Mouse (Mus musculus) forebrain, postnatal 0 days (tissue): Measurements from ENCODE around the gene Gpr141. TPM values are rescaled to one million over a fixed set of nuclear protein-coding genes. Genes with fewer than 3 reads are reported as not detected.
"Not testable (repeated sequence)": the region's sequence is repeated elsewhere in the genome, so short reads cannot be mapped to it uniquely, and the experiment has no call there.

Source experiments
- ATAC-seq: fragments of 200-750 bp; cut with Nextera tagmentation; 2 replicates; pipeline ENCODE4 v1.8.0; 2017; ENCODE audit warnings: mild to moderate bottlenecking, moderate library complexity
- DNase-seq: peaks from one replicate; pipeline ENCODE4 v3.0.0-alpha.2; 2015
- H3K27ac ChIP-seq: fragments of 300-500 bp; sonication (generic); 2 replicates; pipeline ENCODE4 v1.5.1; 2014; ENCODE audit warnings: low read depth, mild to moderate bottlenecking, antibody characterized with exemption, low read length, moderate library complexity, mixed read lengths
- H3K27me3 ChIP-seq: fragments of 300-500 bp; sonication (generic); 2 replicates; pipeline ENCODE4 v1.6.1; 2014; ENCODE audit warnings: mild to moderate bottlenecking, low read length, mixed read lengths; ENCODE audit not compliant: insufficient read depth
- H3K36me3 ChIP-seq: fragments of 300-500 bp; sonication (generic); 2 replicates; pipeline ENCODE4 v1.6.1; 2014; ENCODE audit warnings: mild to moderate bottlenecking, moderate library complexity; ENCODE audit not compliant: insufficient read depth
- H3K4me1 ChIP-seq: fragments of 300-500 bp; sonication (generic); 2 replicates; pipeline ENCODE4 v1.6.1; 2014; ENCODE audit warnings: antibody characterized with exemption; ENCODE audit not compliant: insufficient read depth
- H3K4me2 ChIP-seq: fragments of 300-500 bp; sonication (generic); 2 replicates; pipeline ENCODE4 v1.6.1; 2014; ENCODE audit warnings: low read depth, mild to moderate bottlenecking, moderate library complexity
- H3K4me3 ChIP-seq: fragments of 300-500 bp; sonication (generic); 2 replicates; pipeline ENCODE4 v1.5.1; 2014; ENCODE audit warnings: low read depth, low read length, mixed read lengths
- H3K9ac ChIP-seq: fragments of 300-500 bp; sonication (generic); 2 replicates; pipeline ENCODE4 v1.6.1; 2014; ENCODE audit warnings: mild to moderate bottlenecking
- H3K9me3 ChIP-seq: fragments of 300-500 bp; sonication (generic); 2 replicates; pipeline ENCODE4 v1.6.1; 2016; ENCODE audit warnings: low read length
- CTCF ChIP-seq: sonication (generic); IDR thresholded peaks from 2 replicates; pipeline ENCODE4 v1.5.1; 2016; ENCODE audit warnings: antibody characterized with exemption, control low read depth, low read depth
- WGBS: fragments of 180-500 bp; shearing (Covaris S2); extraction: QIAGEN DNeasy Blood & Tissue Kit; methylation state at CpG from one replicate; pipeline ENCODE4 v1.1.7; 2014; 5-methylcytosine and 5-hydroxymethylcytosine counted together
- polyA plus RNA-seq: library from polyadenylated mRNA; unstranded; fragments of >200 nt; fragmentation: Nextera tagmentation; extraction: Ambion mirVana; gene quantifications from 2 replicates; pipeline ENCODE4 v1.2.1, GENCODE M21; 2015
- total RNA-seq: library from RNA; depleted of rRNA; stranded (reverse); fragments of >200 nt; gene quantifications from 2 replicates; pipeline ENCODE4 v1.2.3, GENCODE M21; 2014

The Gpr141 gene
- total and polyA plus RNA-seq, 2 experiments from 2014 or later = 0.05 TPM; not detected in 1

GRCm38 (mm10) chr13:19793761-19794160 is 30.3 kb downstream of the Gpr141 start:
- Histone ChIP-seq H3K4me1 (no peaks in the 10 kb centered on the region), H3K27ac (no peak overlapping the region), H3K9me3 (no peaks in the 10 kb centered on the region), H3K27me3 (no peaks in the 10 kb centered on the region), H3K9ac (no peak overlapping the region), H3K4me2 (no peak overlapping the region), H3K36me3 (no peaks in the 10 kb centered on the region), H3K4me3 (no peak overlapping the region)
- ATAC-seq (no peak), DNase-seq (no peak)
- 36% methylated on average over 4 of the region's 4 CpGs for WGBS
- no peak for TF ChIP-seq CTCF

- ATAC-seq, H3K27me3 ChIP-seq, H3K4me2 ChIP-seq, H3K9ac ChIP-seq, DNase-seq, H3K27ac ChIP-seq, H3K4me1 ChIP-seq, H3K9me3 ChIP-seq, H3K36me3 ChIP-seq, H3K4me3 ChIP-seq: not testable (repeated sequence)
- WGBS = 33% methylated on average over 1 of the region's 1 CpGs
Observed at GRCm38 (mm10) chr13:19787946-19788345, 36.1 kb downstream of the Gpr141 start.

GRCm38 (mm10) chr13:19770163-19770562 is 53.9 kb downstream of the Gpr141 start:
- Histone ChIP-seq H3K27ac (no peak overlapping the region), H3K4me2 (no peak overlapping the region), H3K4me3 (no peak overlapping the region), H3K9ac (no peak overlapping the region), H3K27me3 (no peaks in the 10 kb centered on the region), H3K36me3 (no peaks in the 10 kb centered on the region), H3K4me1 (no peaks in the 10 kb centered on the region), H3K9me3 (no peaks in the 10 kb centered on the region)
- WGBS = 90% methylated on average over 1 of the region's 1 CpGs
- TF ChIP-seq CTCF = no peak
- no peak for ATAC-seq
- DNase-seq = no peak

GRCm38 (mm10) chr13:19767202-19767601 is 56.9 kb downstream of the Gpr141 start:
- H3K4me3 ChIP-seq = no peak overlapping the region
- no peak overlapping the region for H3K4me2 ChIP-seq
- DNase-seq (no peak), ATAC-seq (no peak)
- no peaks in the 10 kb centered on the region for H3K9me3 ChIP-seq
- no peak overlapping the region for H3K27ac ChIP-seq
- H3K4me1 ChIP-seq = no peaks in the 10 kb centered on the region
- no peaks in the 10 kb centered on the region for H3K36me3 ChIP-seq
- H3K9ac ChIP-seq = no peak overlapping the region
- no peaks in the 10 kb centered on the region for H3K27me3 ChIP-seq
- WGBS = 78% methylated on average over 2 of the region's 2 CpGs
- TF ChIP-seq CTCF = no peak

- TF ChIP-seq CTCF = no peak
- H3K9me3 ChIP-seq = no peaks in the 10 kb centered on the region
- no peak overlapping the region for H3K9ac ChIP-seq
- DNase-seq (no peak), ATAC-seq (no peak)
- H3K27me3 ChIP-seq = no peaks in the 10 kb centered on the region
- H3K36me3 ChIP-seq = no peaks in the 10 kb centered on the region
- H3K4me2 ChIP-seq = no peak overlapping the region
- H3K4me3 ChIP-seq = no peak overlapping the region
- no peak overlapping the region for H3K27ac ChIP-seq
- WGBS = 95% methylated on average over 4 of the region's 4 CpGs
- no peaks in the 10 kb centered on the region for H3K4me1 ChIP-seq
Observed at GRCm38 (mm10) chr13:19764276-19764675, 59.8 kb downstream of the Gpr141 start.

DNA sequence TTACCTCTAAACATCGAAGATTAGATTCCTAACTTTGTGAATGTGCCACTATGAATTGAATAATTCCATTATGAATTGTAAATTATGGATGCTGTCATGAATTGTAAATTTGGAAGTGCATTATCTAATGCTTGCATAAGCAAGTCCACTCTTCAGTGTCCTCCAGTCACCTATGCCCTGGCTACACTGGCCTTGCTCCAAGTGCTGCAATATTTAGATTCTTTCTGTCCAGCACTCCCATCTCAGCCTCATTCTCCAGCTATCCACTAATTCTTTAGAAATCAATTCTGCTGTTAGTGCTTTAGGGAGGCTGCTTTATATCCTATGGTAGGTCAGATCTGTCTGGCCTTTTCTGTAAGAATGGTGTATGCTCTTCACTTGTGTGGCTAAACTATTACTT is 60.8 kb downstream of the Gpr141 start:
- Histone ChIP-seq H3K9ac (no peak overlapping the region), H3K36me3 (no peaks in the 10 kb centered on the region), H3K4me2 (no peak overlapping the region), H3K4me1 (no peaks in the 10 kb centered on the region), H3K4me3 (no peak overlapping the region), H3K9me3 (no peaks in the 10 kb centered on the region), H3K27me3 (no peaks in the 10 kb centered on the region), H3K27ac (no peak overlapping the region)
- ATAC-seq (no peak), DNase-seq (no peak)
- 98% methylated on average over 1 of the region's 1 CpGs for WGBS
- TF ChIP-seq CTCF = no peak

DNA sequence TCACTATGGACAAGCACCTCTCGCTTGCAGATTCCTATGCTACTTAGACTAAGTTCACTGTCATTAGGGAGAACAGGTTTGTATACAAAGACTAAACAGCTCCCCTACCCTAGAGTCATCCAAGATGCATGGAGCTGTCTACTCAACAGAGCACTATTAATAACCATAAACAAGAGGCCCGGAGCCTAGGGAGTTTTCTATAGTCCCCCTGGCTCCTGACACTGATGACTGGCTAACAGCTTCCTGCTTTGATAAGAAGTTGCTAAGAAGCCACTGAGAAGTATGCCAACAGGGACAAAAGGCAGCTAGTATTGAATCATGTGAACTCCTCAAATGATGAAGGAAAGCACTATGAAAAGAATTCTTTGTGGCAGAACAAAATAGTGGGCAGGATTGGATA is 78.3 kb downstream of the Gpr141 start:
- Histone ChIP-seq H3K9me3 (no peaks in the 10 kb centered on the region), H3K27ac (no peak overlapping the region), H3K36me3 (no peaks in the 10 kb centered on the region), H3K9ac (no peak overlapping the region), H3K4me1 (no peaks in the 10 kb centered on the region), H3K27me3 (no peaks in the 10 kb centered on the region), H3K4me2 (no peak overlapping the region), H3K4me3 (no peak overlapping the region)
- TF ChIP-seq CTCF = no peak
- 39% methylated on average over 2 of the region's 2 CpGs for WGBS
- DNase-seq (no peak), ATAC-seq (no peak)

GRCm38 (mm10) chr13:19744536-19744935 is 79.5 kb downstream of the Gpr141 start:
- DNase-seq = no peak
- no peak for TF ChIP-seq CTCF
- Histone ChIP-seq H3K27ac (no peak overlapping the region), H3K9me3 (no peaks in the 10 kb centered on the region), H3K4me1 (no peaks in the 10 kb centered on the region), H3K9ac (no peak overlapping the region), H3K36me3 (no peaks in the 10 kb centered on the region), H3K4me2 (no peak overlapping the region), H3K27me3 (no peaks in the 10 kb centered on the region), H3K4me3 (no peak overlapping the region)
- WGBS = 80% methylated on average over 5 of the region's 5 CpGs
- ATAC-seq = no peak
